Mouse (Mus musculus) left cerebral cortex, adult 2 months (tissue): ENCODE measurements at regions not wholly inside any gene's neighbourhood (a gene's known extent, or its start where the extent isn't known, plus 50 kb on each side); places are given as distances from the start of the nearest gene placed in this dataset.
A peak's percentile ranks its signal among the peaks of the same experiment; 100 is the strongest.

Experiments used
- DNase-seq, 2 experiments: peaks; one replicate each; pipeline ENCODE4 v3.0.0; 2021 to 2022; ENCODE audit warnings: low spot score in 2 of 2, mixed read lengths in 1 of 2; ENCODE audit errors: extremely low spot score in 1 of 2
- H3K27ac ChIP-seq: fragments of 200-600 bp; 2 replicates; pipeline ENCODE4 v1.8.1; 2022
- H3K4me3 ChIP-seq: fragments of 200-600 bp; 2 replicates; pipeline ENCODE4 v1.8.1; 2022
- CTCF ChIP-seq: fragments of 200-600 bp; IDR thresholded peaks from 2 replicates; pipeline ENCODE4 v1.8.1; 2022; ENCODE audit warnings: antibody characterized with exemption, mild to moderate bottlenecking, moderate library complexity
- intact Hi-C: fragments of 180-260 bp; cut with DNase I; formaldehyde crosslinking; loops from one replicate; pipeline ENCODE4 v1.15.1; 2025

DNA sequence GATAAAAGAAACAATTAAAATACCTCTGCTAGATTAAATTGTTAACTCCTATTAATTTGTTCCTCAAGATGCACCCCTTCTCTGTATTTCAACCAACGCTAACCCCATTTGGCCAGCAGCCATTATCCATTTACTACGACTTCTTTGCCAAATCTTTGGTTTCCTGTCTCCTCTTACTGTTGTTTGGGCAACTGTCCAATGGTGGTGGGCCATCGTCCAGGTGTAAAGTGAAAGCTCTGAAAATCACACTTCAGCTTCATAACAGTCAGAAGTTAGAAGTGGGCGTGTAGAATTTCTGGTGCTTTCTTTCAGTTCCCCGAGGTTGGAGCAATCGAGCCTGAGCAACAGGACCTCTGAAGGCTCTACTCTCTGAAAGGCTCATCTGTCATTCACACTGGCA lies 66.8 kb upstream of the Zbtb20 start:
- H3K27ac ChIP-seq = no peak overlapping the region
- DNase-seq = no peak
- no peak overlapping the region for H3K4me3 ChIP-seq
- no peak for TF ChIP-seq CTCF
- intact Hi-C loops = no loop called here

DNA sequence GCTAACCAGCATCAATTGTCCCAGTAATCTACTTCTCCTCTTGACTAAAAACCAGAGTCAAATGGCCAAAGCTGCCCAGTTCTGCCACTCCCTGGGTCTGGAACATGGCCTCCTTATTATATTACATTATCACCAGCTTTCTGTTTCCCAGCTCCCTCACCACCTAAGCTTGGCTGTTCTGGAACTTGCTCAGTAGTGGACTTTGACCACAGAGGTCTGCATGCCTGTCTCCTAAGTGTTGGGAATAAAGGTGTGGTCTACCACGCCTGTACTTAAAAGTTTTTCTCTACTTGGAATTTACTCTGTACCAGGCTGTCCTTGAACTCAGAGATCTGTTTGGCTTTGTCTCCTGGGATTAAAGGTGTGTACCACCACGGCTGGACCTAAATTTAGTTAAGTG lies 68.1 kb upstream of the Zbtb20 start:
- no peak for DNase-seq
- Histone ChIP-seq H3K27ac (no peak overlapping the region), H3K4me3 (no peak overlapping the region)
- intact Hi-C loops = no loop called here
- no peak for TF ChIP-seq CTCF

DNA sequence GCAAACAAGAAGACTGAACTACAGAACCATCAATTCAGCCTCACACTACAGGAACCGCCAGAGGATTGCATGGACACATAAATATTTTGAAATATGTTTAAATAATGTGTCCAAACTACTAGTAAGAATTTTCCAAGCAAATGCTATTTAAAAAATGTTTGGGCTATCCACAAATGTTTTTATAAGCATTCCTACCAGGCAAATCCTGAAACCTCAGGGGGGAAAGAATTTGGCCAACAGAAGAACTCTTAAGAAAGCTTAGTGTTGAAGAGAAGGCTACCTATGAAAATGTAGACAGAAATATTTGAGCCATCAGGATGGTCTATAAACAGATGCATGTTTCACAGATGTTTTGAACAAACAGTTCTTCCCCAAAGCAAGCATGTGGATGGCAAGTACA lies 72.1 kb upstream of the Zbtb20 start:
- intact Hi-C loops = no loop called here
- DNase-seq = no peak
- TF ChIP-seq CTCF = no peak
- no peak overlapping the region for H3K27ac ChIP-seq
- no peak overlapping the region for H3K4me3 ChIP-seq

DNA sequence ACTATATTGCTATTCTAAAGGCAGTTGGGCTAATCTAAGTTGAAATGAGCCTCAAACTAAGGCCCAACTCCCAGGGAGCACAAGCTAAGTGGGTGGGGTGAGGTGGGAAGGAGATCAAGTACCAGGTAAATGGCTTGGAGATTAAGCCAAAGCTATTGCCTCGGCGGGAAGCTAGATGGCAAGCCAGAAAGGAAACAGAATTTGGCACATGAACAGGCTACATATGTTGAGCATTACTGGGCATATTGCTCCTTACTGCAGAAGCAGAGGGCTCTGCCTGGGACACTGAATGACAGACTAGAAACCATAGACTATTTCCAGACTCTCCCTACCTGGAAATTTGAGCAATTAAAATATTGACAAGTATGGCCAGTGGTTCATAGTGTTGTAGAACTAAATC lies 83.1 kb upstream of the Zbtb20 start:
- no peak for DNase-seq
- no peak for TF ChIP-seq CTCF
- Histone ChIP-seq H3K4me3 (no peak overlapping the region), H3K27ac (no peak overlapping the region)
- intact Hi-C loops = no loop called here

DNA sequence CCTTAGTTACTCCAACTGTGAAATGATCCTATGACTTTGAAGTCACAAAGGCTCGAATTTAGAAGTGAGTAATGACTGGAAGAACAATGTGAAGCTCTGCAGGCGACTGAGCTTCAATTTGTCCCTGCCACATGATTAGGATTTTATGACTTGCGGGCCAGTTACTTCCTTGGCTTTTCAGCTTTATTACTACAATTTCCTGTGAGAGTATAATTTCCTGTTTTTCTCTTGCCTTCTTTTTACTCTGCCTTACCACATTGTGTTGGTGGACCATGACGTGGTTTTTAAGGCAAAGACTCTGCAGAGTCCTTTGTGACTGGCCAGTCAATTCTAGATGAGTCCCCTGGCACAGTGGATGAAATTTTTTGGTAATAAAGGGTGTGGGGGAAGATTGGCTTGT lies 91.0 kb upstream of the Zbtb20 start:
- H3K27ac ChIP-seq = no peak overlapping the region
- intact Hi-C loops = loop anchor here (1.0 to 10.0 kb wide), 4 partner anchors 180 to 612 kb away; no protein-coding TSS in a partner anchor

DNA sequence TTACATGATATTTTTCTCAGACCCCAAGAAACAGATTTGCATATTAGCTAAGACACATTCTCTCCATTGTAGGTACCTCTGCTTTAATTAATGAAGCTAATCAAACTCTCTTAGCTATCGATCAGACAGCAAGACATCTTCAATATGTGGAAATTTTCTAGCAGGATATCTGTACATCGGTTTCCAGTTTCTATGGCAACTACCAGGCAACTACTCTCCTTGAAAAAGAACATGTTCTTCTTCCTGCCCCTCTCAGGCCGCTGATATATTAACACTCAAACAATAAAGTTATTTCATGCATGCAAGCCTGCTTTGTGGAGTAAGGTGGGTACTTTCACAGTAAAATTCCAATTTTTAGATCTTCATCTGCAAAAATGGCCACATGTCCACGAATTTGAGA lies 91.7 kb upstream of the Zbtb20 start:
- DNase-seq = no peak
- H3K4me3 ChIP-seq = no peak overlapping the region
- intact Hi-C loops = loop anchor here (1.0 to 10.0 kb wide), 4 partner anchors 179 to 612 kb away; no protein-coding TSS in a partner anchor
- H3K27ac ChIP-seq = no peak overlapping the region
- TF ChIP-seq CTCF = no peak

More for the DNA sequence above, 91.0 kb upstream of the Zbtb20 start:
- no peak for DNase-seq
- no peak for TF ChIP-seq CTCF
- no peak overlapping the region for H3K4me3 ChIP-seq

DNA sequence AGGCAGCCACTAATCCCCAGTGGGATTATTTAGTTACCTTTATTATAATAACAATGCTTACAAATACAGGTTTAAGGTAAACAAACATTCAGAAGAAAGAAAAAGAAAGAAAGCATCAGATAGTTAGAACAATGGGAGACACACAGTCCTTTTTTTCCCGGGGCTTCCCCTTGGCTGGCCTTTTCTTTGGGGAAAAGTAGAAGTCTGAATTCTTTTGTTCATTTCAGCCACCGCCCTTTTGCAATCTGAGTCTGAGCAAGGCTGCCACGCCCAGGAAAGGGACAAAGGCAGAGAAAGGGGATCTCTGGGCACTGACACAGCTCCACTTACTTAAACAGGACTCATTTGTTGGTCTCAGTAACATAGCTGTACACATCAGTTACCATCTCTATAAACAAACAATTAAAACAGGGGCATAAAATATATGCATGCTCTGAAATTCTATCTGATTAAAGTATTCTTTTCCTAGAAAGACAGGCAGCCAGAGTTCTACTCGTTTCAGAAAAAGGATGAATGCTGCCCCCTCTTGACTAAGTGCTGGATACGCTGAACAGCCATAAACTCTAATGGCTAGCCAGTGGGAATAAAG lies 93.5 kb upstream of the Zbtb20 start:
- intact Hi-C loops = loop anchor here (2.0 to 10.0 kb wide), 4 partner anchors 177 to 610 kb away; no protein-coding TSS in a partner anchor
- no peak overlapping the region for H3K27ac ChIP-seq
- peak; percentile 79 for TF ChIP-seq CTCF
- peak; percentile 32 to 50 for DNase-seq
- no peak overlapping the region for H3K4me3 ChIP-seq

DNA sequence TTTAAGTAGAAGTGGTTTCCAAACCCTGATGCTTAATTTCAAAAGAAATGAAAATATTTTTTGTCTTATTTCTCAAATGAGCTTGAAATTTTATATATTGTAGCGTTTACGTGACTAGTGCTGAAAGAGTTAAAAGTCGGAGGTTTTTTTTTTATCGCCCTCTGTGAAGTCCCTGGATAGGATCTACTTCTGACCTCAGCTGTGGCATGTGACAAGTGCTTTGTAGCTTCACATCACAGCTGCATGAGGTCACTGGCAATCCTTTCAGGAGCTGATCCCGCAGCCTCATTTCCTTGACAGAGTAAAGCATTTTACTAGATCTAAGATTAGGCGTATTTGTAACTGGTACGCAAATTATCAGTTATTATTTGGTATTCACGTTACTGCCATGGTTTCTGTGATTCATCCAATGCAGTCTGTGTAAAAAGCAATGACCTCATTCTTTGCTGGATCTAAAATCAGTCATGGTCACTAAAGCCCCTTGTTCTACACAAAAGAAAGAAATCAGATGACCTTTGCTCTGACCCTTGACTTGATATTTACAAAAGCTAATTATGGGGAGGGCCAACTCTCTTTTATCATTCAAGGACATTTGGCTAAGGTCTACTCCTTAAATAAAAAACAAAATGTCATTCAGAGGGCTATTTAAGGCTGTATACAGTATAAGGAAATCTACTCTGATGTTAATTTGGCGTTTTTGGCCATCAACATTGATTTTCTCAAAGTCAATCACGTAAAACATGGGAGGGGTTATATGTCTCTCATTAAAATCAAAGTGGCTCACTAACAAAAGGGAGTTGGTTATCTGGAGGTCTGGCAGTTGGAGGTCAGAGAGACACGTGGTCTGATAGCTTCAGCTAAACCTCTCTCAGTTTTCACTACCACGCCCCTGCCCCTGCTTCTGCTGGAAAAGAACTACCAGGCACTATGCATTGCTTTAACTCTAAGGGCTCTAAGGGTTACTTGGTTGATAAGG lies 94.3 kb upstream of the Zbtb20 start:
- Histone ChIP-seq H3K27ac (no peak overlapping the region), H3K4me3 (no peak overlapping the region)
- intact Hi-C loops = loop anchor here (2.0 to 10.0 kb wide), 4 partner anchors 177 to 609 kb away; no protein-coding TSS in a partner anchor
- no peak for DNase-seq
- no peak for TF ChIP-seq CTCF

DNA sequence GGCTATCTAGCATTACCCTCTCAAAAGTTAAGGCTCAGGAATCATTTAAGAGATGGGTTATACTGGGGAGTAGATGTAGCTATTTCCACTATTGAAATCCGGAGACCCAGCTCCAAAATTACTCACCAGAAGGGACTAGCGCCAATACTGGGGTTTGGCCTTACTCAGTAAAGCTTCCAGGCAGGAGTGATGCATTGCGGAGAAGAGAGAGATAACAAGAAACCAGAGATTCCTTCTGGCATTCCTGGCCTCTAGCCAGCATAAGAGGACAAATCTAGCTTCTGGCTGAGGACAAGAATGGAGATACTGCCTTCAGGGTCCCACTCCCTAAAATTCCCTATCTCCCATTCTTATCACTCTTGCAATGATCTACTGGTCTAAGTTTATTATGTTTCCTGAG lies 95.7 kb upstream of the Zbtb20 start:
- intact Hi-C loops = loop anchor here (5.0 to 10.0 kb wide), 3 partner anchors 175 to 608 kb away; no protein-coding TSS in a partner anchor
- H3K4me3 ChIP-seq = no peak overlapping the region
- TF ChIP-seq CTCF = no peak
- no peak for DNase-seq
- H3K27ac ChIP-seq = no peak overlapping the region

DNA sequence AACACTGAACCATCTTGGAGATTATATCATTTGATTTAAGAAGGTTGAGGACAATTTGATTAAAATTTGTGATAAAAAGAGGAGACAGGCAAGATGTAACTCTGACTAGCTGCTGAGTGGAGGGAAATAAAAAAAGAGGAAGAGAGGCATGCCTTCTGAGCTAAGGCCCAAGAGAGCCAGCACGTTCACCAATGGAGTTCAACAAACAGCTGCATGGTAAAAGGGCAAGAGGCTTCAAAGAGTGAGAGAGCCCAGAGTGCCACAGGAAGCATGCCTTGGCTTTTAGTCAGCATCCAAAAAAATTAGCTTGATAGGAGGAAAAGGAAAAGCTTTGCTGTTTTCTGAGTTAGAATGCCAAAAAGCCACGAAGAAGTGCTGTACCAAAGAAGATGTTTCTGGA lies 103.0 kb upstream of the Zbtb20 start:
- intact Hi-C loops = no loop called here
- Histone ChIP-seq H3K4me3 (no peak overlapping the region), H3K27ac (no peak overlapping the region)
- no peak for TF ChIP-seq CTCF
- DNase-seq = no peak

DNA sequence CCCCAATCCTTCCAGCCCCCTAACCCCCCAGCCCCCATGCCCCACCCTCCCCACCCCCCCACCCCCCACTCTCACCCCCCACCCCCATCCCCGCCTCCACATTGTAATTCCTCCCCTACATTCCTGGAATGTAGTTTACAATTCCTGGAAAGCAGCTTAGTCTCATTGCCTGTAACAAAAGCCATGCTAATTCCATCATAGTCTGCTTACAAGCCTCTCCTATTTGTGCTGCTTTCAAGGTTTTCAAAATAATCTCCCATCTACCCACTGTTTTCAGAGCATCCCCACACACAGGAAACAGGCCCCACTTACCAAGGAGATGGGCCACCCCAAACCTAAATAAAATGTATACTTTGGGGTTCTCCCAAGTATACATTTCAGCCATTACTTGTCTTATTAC lies 105.5 kb upstream of the Zbtb20 start:
- no peak overlapping the region for H3K27ac ChIP-seq
- intact Hi-C loops = no loop called here
- TF ChIP-seq CTCF = no peak
- no peak for DNase-seq
- H3K4me3 ChIP-seq = no peak overlapping the region

DNA sequence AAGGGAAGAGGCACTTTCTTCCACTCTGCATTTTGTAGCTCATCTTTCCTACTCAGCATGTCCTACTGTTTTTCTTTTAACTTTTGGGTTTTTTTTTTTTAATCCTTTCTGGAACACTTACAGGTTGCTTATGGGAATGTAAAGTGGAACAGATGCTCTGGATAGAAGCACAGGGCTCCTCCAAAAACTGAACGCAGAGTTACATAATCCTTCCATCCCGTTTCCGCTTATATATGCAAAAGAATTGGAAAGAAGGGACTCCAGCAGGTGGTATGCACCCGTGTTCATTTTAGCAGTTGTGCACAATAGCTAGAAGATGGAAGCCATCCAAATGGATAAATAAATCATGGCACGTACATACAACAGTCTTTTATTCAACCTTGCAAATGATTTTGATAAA lies 127.0 kb upstream of the Zbtb20 start:
- no peak for TF ChIP-seq CTCF
- no peak for DNase-seq
- intact Hi-C loops = no loop called here
- Histone ChIP-seq H3K4me3 (no peak overlapping the region), H3K27ac (peak overlapping the region; percentile 56)
